Mouse (Mus musculus) MEL (cell line): ENCODE measurements around the gene Enpp4. TPM values are rescaled to one million over a fixed set of nuclear protein-coding genes. Genes with fewer than 3 reads are reported as not detected.

Source experiments
- DNase-seq: peaks from one replicate; pipeline ENCODE4 v3.0.0; 2011; ENCODE audit warnings: low read depth, low spot score
- H3K27ac ChIP-seq: 2 replicates; pipeline ENCODE4 v1.5.1; 2012; ENCODE audit warnings: low read depth, mild to moderate bottlenecking, control low read depth, low read length, moderate library complexity; ENCODE audit not compliant: control insufficient read depth
- H3K27me3 ChIP-seq, 2 experiments: fragments of 150-350 bp in 1 of 2; sonication (generic) in 1 of 2; 2 replicates each; pipeline ENCODE4 v1.6.1; 2012; ENCODE audit warnings: low read length in 2 of 2, mild to moderate bottlenecking in 2 of 2, improper control_type of control experiment in 1 of 2, moderate library complexity in 1 of 2; ENCODE audit not compliant: insufficient read depth in 2 of 2, control insufficient read depth in 1 of 2
- H3K36me3 ChIP-seq, 2 experiments: 2 replicates each; pipeline ENCODE4 v1.6.1; 2012 to 2014; ENCODE audit warnings: low read length in 2 of 2, improper control_type of control experiment in 1 of 2, inconsistent platforms in 1 of 2, mild to moderate bottlenecking in 1 of 2; ENCODE audit not compliant: insufficient read depth in 2 of 2, control insufficient read depth in 1 of 2
- H3K4me1 ChIP-seq, 2 experiments: fragments of 150-350 bp in 1 of 2; sonication (generic) in 1 of 2; 2 replicates each; pipeline ENCODE4 v1.6.1; 2012; ENCODE audit warnings: low read length in 2 of 2, improper control_type of control experiment in 1 of 2, mild to moderate bottlenecking in 1 of 2; ENCODE audit not compliant: insufficient read depth in 2 of 2, control insufficient read depth in 1 of 2
- H3K4me3 ChIP-seq, 2 experiments: fragments of 150-350 bp in 1 of 2; sonication (generic) in 1 of 2; 2 replicates each; pipeline ENCODE4 v1.5.1; 2012; ENCODE audit warnings: low read depth in 2 of 2, low read length in 2 of 2, mild to moderate bottlenecking in 2 of 2, moderate library complexity in 2 of 2, control low read depth in 1 of 2, improper control_type of control experiment in 1 of 2; ENCODE audit not compliant: control insufficient read depth in 1 of 2, insufficient read depth in 1 of 2
- H3K79me2 ChIP-seq: 2 replicates; pipeline ENCODE4 v1.6.1; 2012; ENCODE audit warnings: mild to moderate bottlenecking, low read length, moderate library complexity; ENCODE audit not compliant: control insufficient read depth, poor library complexity, insufficient read depth
- H3K9ac ChIP-seq: 2 replicates; pipeline ENCODE4 v1.6.1; 2012; ENCODE audit warnings: low read depth, mild to moderate bottlenecking, control low read depth, low read length, moderate library complexity; ENCODE audit not compliant: control insufficient read depth, poor library complexity, severe bottlenecking
- H3K9me3 ChIP-seq: fragments of 150-350 bp; sonication (generic); replicated peaks from 2 replicates; pipeline ENCODE4 v1.6.1; 2012; ENCODE audit warnings: mild to moderate bottlenecking, low read length, improper control_type of control experiment, moderate library complexity; ENCODE audit not compliant: insufficient read depth
- BHLHE40 ChIP-seq: IDR thresholded peaks from 2 replicates; pipeline ENCODE4 v1.6.1; 2012; ENCODE audit warnings: low read depth, mild to moderate bottlenecking, inconsistent platforms, low read length, improper control_type of control experiment, borderline replicate concordance
- CHD1 ChIP-seq: IDR thresholded peaks from 2 replicates; pipeline ENCODE4 v1.6.1; 2012; ENCODE audit warnings: low read depth, mild to moderate bottlenecking, inconsistent platforms, low read length, improper control_type of control experiment
- E2F4 ChIP-seq: IDR thresholded peaks from 2 replicates; pipeline ENCODE4 v1.6.1; 2011; ENCODE audit warnings: low read depth, low read length, improper control_type of control experiment, borderline replicate concordance
- ELF1 ChIP-seq: IDR thresholded peaks from 2 replicates; pipeline ENCODE4 v1.6.1; 2014; ENCODE audit warnings: low read depth, mild to moderate bottlenecking, inconsistent platforms, low read length, improper control_type of control experiment, moderate library complexity
- GATA1 ChIP-seq: IDR thresholded peaks from 2 replicates; pipeline ENCODE4 v1.6.1; 2011; ENCODE audit warnings: low read depth, low read length, improper control_type of control experiment
- HCFC1 ChIP-seq: IDR thresholded peaks from 2 replicates; pipeline ENCODE4 v1.6.1; 2012; ENCODE audit warnings: low read depth, mild to moderate bottlenecking, inconsistent platforms, low read length, improper control_type of control experiment, moderate library complexity
- JUND ChIP-seq: IDR thresholded peaks from 2 replicates; pipeline ENCODE4 v1.6.1; 2011; ENCODE audit warnings: low read depth, mild to moderate bottlenecking, improper control_type of control experiment, low read length
- MAFK ChIP-seq: IDR thresholded peaks from 2 replicates; pipeline ENCODE4 v1.6.1; 2011; ENCODE audit warnings: low read depth, mild to moderate bottlenecking, low read length, improper control_type of control experiment, borderline replicate concordance
- MAX ChIP-seq: IDR thresholded peaks from 2 replicates; pipeline ENCODE4 v1.6.1; 2011; ENCODE audit warnings: low read length, improper control_type of control experiment
- MXI1 ChIP-seq: IDR thresholded peaks from 2 replicates; pipeline ENCODE4 v1.6.1; 2011; ENCODE audit warnings: mild to moderate bottlenecking, low read depth, low read length, improper control_type of control experiment
- MYB ChIP-seq: IDR thresholded peaks from 2 replicates; pipeline ENCODE4 v1.6.1; 2011; ENCODE audit warnings: mild to moderate bottlenecking, low read depth, low read length, improper control_type of control experiment
- MYC ChIP-seq: IDR thresholded peaks from 2 replicates; pipeline ENCODE4 v1.6.1; 2011; ENCODE audit warnings: low read depth, mild to moderate bottlenecking, low read length, improper control_type of control experiment, moderate library complexity
- NRF1 ChIP-seq: IDR thresholded peaks from 2 replicates; pipeline ENCODE4 v1.6.1; 2014; ENCODE audit warnings: low read depth, mild to moderate bottlenecking, inconsistent platforms, low read length, improper control_type of control experiment, moderate library complexity; ENCODE audit not compliant: poor library complexity, insufficient read depth, severe bottlenecking
- POLR2A ChIP-seq, 2 experiments: IDR thresholded peaks; 2 replicates each; pipeline ENCODE4 v1.6.1; 2011 to 2012; ENCODE audit warnings: low read length in 2 of 2, mild to moderate bottlenecking in 2 of 2, control low read depth in 1 of 2, improper control_type of control experiment in 1 of 2, low read depth in 1 of 2, moderate library complexity in 1 of 2; ENCODE audit not compliant: control insufficient read depth in 1 of 2, insufficient read depth in 1 of 2, poor library complexity in 1 of 2
- POLR2AphosphoS2 ChIP-seq: IDR thresholded peaks from 2 replicates; pipeline ENCODE4 v1.6.1; 2011; ENCODE audit warnings: low read length, improper control_type of control experiment
- POLR2AphosphoS5 ChIP-seq: IDR thresholded peaks from 2 replicates; pipeline ENCODE4 v1.6.1; 2012; ENCODE audit warnings: low read depth, borderline replicate concordance, mild to moderate bottlenecking, inconsistent platforms, low read length, moderate library complexity, mixed read lengths
- SIN3A ChIP-seq: IDR thresholded peaks from 2 replicates; pipeline ENCODE4 v1.6.1; 2012; ENCODE audit warnings: low read length, improper control_type of control experiment, inconsistent platforms
- TCF12 ChIP-seq: IDR thresholded peaks from 2 replicates; pipeline ENCODE4 v1.6.1; 2014; ENCODE audit warnings: low read depth, mild to moderate bottlenecking, inconsistent platforms, low read length, improper control_type of control experiment, moderate library complexity
- USF2 ChIP-seq, 2 experiments: IDR thresholded peaks; 2 replicates each; pipeline ENCODE4 v1.6.1; 2011 to 2012; ENCODE audit warnings: improper control_type of control experiment in 2 of 2, low read length in 2 of 2, borderline replicate concordance in 1 of 2, inconsistent platforms in 1 of 2, low read depth in 1 of 2, mild to moderate bottlenecking in 1 of 2; ENCODE audit not compliant: insufficient read depth in 1 of 2
- ZC3H11A ChIP-seq: IDR thresholded peaks from 2 replicates; pipeline ENCODE4 v1.6.1; 2012; ENCODE audit warnings: low read depth, mild to moderate bottlenecking, inconsistent platforms, low read length, improper control_type of control experiment
- ZKSCAN1 ChIP-seq: IDR thresholded peaks from 2 replicates; pipeline ENCODE4 v1.6.1; 2012; ENCODE audit warnings: low read depth, mild to moderate bottlenecking, inconsistent platforms, low read length, improper control_type of control experiment, moderate library complexity
- polyA plus RNA-seq, 2 experiments: library from polyadenylated mRNA; stranded (reverse) in 1 of 2; unstranded in 1 of 2; fragments of >175 nt in 1 of 2; fragments of >200 nt in 1 of 2; gene quantifications; 2 replicates each; pipeline versions ENCODE4 v1.2.1 to v1.2.4; 2012; ENCODE audit warnings: low replicate concordance in 2 of 2, low read depth in 1 of 2; ENCODE audit not compliant: insufficient read length in 2 of 2, insufficient read depth in 1 of 2, missing spikeins in 1 of 2
- total RNA-seq: library from RNA; depleted of rRNA; stranded (reverse); fragments of 300-350 nt; gene quantifications from 2 replicates; pipeline ENCODE4 v1.2.3, GENCODE M21; 2012

Enpp4 gene
- total and polyA plus RNA-seq, 3 experiments: 13.9 to 21.7 TPM; not detected in 1

DNA sequence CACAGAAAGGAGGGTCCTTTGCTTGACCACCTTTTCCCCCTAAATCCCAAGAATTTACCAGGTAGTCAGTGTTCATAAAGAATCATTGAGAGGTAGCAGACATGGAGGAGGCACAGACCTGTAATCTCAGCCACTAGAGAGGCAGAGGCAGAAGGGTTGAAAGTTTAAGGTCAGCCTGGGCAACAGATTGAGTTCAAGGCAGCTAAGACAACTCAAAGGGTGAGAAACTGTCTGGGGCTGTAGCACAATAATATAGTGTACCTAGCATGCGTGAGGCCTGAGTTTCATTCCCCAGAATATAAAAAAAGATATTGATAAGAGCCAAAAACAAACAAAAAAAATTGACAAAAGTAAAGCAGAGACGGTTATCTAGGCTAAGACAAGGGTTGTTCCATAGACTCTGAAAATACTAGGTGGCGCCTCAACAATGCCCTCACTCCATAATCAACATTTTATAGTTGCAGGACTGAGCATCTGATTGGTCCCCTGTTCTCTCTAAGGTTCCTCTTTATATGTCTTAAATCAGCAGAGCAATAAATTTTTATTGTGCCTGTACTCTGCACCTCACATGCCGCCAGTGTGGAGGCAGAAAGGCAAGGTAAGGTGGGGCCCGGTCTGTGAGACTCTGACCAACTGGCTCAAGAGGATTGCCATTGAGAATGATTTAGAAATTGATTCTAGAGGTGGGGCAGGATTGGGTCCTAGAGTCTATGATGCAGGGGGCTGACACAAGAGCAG lies 42.7 kb upstream of the Enpp4 start (continued):
- TF ChIP-seq MXI1: no peak
- TF ChIP-seq NRF1: no peak
- TF ChIP-seq POLR2A (IDR thresholded peaks at IDR 0.05; ENCODE audit: control insufficient read depth in 1 of 2, insufficient read depth in 1 of 2, low read depth in 1 of 2, low read length in 2 of 2, poor library complexity in 1 of 2): no peak

DNA sequence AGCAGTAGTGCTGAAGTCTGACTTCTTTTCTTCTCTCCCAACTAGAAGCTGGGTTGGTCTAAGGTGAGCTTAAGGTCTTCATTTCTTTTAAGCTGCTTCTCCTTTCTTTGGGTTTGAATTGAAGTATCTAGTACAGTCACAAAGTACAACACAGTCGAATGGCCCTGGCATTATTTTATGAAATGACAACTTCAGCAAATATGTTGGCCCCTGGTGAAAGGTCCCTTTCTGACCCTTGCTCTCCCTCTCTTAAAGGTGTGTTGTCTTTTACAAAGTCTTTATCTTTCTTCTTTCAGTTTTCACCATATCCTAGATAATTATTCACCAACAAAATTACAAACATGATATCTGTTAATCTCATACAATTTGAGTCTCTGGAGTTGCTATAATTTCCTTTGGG lies 40.2 kb upstream of the Enpp4 start:
- Histone ChIP-seq H3K9me3 (no peaks in the 10 kb centered on the region), H3K36me3 (no peaks in the 10 kb centered on the region), H3K9ac (no peak overlapping the region), H3K27me3 (0 out of 4 replicates have a peak, but pooled peaks cover 0 to 2% of the 10 kb centered on the region in 2 experiments), H3K4me3 (no peak overlapping the region), H3K79me2 (no peaks in the 10 kb centered on the region), H3K4me1 (no peaks in the 10 kb centered on the region), H3K27ac (no peak overlapping the region)
- TF ChIP-seq MAFK (no peak), CHD1 (no peak), TCF12 (no peak), MAX (no peak), ZKSCAN1 (no peak), POLR2A (IDR thresholded peaks at IDR 0.05; ENCODE audit: control insufficient read depth in 1 of 2, insufficient read depth in 1 of 2, low read depth in 1 of 2, low read length in 2 of 2, poor library complexity in 1 of 2) (no peak), HCFC1 (no peak), POLR2AphosphoS2 (no peak), E2F4 (no peak)
- DNase-seq: no peak

DNA sequence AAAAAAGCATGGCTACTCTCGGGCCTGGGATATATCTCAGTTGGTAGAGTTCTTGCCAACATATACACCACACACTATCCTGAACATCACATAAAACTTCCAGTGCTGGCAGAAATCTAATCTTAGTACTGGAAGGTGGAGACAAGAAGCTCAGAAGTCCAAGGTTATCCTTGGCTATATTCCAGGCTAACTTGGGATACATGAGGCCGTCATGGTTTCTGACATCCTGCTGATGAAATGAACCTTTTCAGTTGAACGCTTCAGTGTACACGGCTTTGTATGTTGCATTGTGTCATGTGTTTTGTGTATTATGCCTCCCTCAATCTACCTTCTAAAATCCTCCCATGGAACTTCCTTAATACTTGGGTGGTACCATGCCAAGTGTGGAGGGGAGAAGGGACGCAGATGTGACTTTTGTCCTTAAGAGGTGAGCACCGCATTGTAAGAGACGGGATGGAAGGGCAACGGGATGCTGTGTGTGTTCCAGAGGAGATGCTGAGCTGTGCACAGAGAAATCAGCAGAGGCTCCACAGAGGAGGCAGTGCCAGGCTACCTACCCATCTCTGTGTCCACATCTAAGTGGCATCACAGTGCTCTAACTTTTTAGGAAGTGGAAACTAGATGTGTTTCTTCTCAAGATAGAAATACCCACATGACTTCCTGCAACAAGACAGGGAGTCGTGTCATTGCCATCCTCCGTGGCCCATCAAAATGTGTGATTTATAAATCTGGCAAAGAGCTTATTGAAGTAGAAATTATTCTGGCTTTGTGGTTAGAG lies 31.4 kb upstream of the Enpp4 start:
- no peak for DNase-seq
- Histone ChIP-seq H3K9ac (no peak overlapping the region), H3K36me3 (peaks cover 0 to 6% of the 10 kb centered on the region in 2 experiments; a peak in 2 of 4 replicates), H3K27ac (no peak overlapping the region), H3K4me1 (peaks cover 2 to 14% of the 10 kb centered on the region in 2 experiments), H3K79me2 (no peaks in the 10 kb centered on the region), H3K9me3 (no peaks in the 10 kb centered on the region), H3K27me3 (peaks cover 0 to 1% of the 10 kb centered on the region in 2 experiments; a peak in 2 of 4 replicates), H3K4me3 (no peak overlapping the region; a peak in 1 of 4 replicates)
- no peak for TF ChIP-seq POLR2AphosphoS2
- no peak for TF ChIP-seq ZC3H11A
- no peak for TF ChIP-seq USF2 (IDR thresholded peaks at IDR 0.05; ENCODE audit: borderline replicate concordance in 1 of 2, insufficient read depth in 1 of 2, low read depth in 1 of 2, low read length in 2 of 2)
- TF ChIP-seq MYB: no peak
- TF ChIP-seq BHLHE40: no peak
- TF ChIP-seq MYC: no peak
- TF ChIP-seq ELF1: no peak
- TF ChIP-seq SIN3A: no peak
- TF ChIP-seq JUND: no peak
- TF ChIP-seq POLR2A (IDR thresholded peaks at IDR 0.05; ENCODE audit: control insufficient read depth in 1 of 2, insufficient read depth in 1 of 2, low read depth in 1 of 2, low read length in 2 of 2, poor library complexity in 1 of 2): no peak
- TF ChIP-seq GATA1: no peak
- no peak for TF ChIP-seq POLR2AphosphoS5
